9 mouse cellular contexts compared by ENCODE assay signal in the genomic region with DNA sequence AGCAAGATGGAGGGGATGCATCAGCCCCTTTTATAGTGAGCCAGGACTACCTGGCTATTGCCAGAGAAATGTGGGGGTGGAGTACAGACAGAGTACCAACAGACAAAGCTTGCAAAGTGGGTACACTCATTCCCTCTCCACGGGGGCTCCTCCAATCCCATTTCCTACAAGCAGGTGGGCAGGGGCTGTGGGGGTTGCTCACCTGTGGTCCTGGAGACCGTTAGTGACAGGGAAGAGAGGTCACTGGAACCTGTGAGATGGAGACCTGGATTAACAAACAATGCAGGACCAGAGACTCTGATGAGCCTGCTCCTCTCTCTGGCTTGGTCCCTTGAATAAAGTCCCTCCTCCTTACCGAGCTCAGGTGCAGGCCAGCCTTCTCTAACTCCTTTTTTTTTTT. TPM values are rescaled to one million over a fixed set of nuclear protein-coding genes. Genes with fewer than 3 reads are reported as not detected.
DNase-seq lines count a peak whose midpoint lies in the region; ATAC-seq and TF ChIP-seq lines count a peak whose summit lies in the region.
"Had no signal": no experiment of that assay in that cellular context is flagged by ENCODE, and none has a peak within 500 bp of the region (broad histone marks: within the 10 kb centered on the region; RNA-seq: fewer than 3 reads in every experiment).

No protein-coding gene starts in this region.

- no peak overlapping the region for H3K4me3 ChIP-seq in thymus, adult 2 months (ENCODE audit: control insufficient read depth, insufficient read depth, low read length)
- peak overlapping the region; percentile 75 for H3K4me3 ChIP-seq in limb, embryonic 14.5 days (replicated peaks; ENCODE audit: low read length)
- H3K4me3 ChIP-seq in stomach, postnatal 0 days (ENCODE audit: low read depth, low read length): peak overlapping the region; percentile 87

- no peaks in the 10 kb centered on the region for H3K9me3 ChIP-seq in limb, embryonic 14.5 days (ENCODE audit: control insufficient read depth, low read length)
- H3K9me3 ChIP-seq in stomach, postnatal 0 days (ENCODE audit: control insufficient read depth, low read length): no peaks in the 10 kb centered on the region

- WGBS in thymus, adult 2 months: 77% methylated on average over 3 of the region's 3 CpGs
- 71% methylated on average over 3 of the region's 3 CpGs for WGBS in limb, embryonic 14.5 days
- WGBS in stomach, postnatal 0 days: 43% methylated on average over 3 of the region's 3 CpGs

- no peak overlapping the region for H3K9ac ChIP-seq in limb, embryonic 14.5 days (ENCODE audit: low read depth, low read length, severe bottlenecking)
- no peak overlapping the region for H3K9ac ChIP-seq in stomach, postnatal 0 days (ENCODE audit: low read length)

- H3K27ac ChIP-seq in thymus, adult 2 months (ENCODE audit: control insufficient read depth, insufficient read depth, low read length): 0 out of 2 replicates have a peak overlapping the region, but pooled peaks have one; percentile 36
- no peak overlapping the region for H3K27ac ChIP-seq in limb, embryonic 14.5 days (replicated peaks; ENCODE audit: low read depth, low read length)
- peak overlapping the region; percentile 45 for H3K27ac ChIP-seq in stomach, postnatal 0 days (replicated peaks)

- H3K27me3 ChIP-seq in thymus, adult 2 months (ENCODE audit: control insufficient read depth, insufficient read depth, low read length): no peaks in the 10 kb centered on the region
- no peaks in the 10 kb centered on the region for H3K27me3 ChIP-seq in limb, embryonic 14.5 days (ENCODE audit: control insufficient read depth, insufficient read depth, low read length)
- no peaks in the 10 kb centered on the region for H3K27me3 ChIP-seq in stomach, postnatal 0 days (ENCODE audit: control insufficient read depth, insufficient read depth, low read length)

- no peak for TF ChIP-seq CTCF in thymus, adult 2 months (IDR thresholded peaks at IDR 0.05; ENCODE audit: borderline replicate concordance, control insufficient read depth, extremely low read depth, insufficient read depth, low read length, poor library complexity)
- no peak for TF ChIP-seq CTCF in stomach, postnatal 0 days (IDR thresholded peaks at IDR 0.05; ENCODE audit: low read depth)

- peak overlapping the region; percentile 93 for H3K4me2 ChIP-seq in limb, embryonic 14.5 days (replicated peaks; ENCODE audit: low read depth, low read length, severe bottlenecking)
- H3K4me2 ChIP-seq in stomach, postnatal 0 days (replicated peaks; ENCODE audit: low read depth): peak overlapping the region; percentile 98

- no peaks in the 10 kb centered on the region; the same call in 1 of the 2 replicates for H3K36me3 ChIP-seq in thymus, adult 2 months (ENCODE audit: control insufficient read depth, insufficient read depth, low read length)
- H3K36me3 ChIP-seq in limb, embryonic 14.5 days (ENCODE audit: control insufficient read depth, insufficient read depth, low read length): peaks cover 7% of the 10 kb centered on the region
- peaks cover under 1% of the 10 kb centered on the region; the same call in 1 of the 2 replicates for H3K36me3 ChIP-seq in stomach, postnatal 0 days (ENCODE audit: control insufficient read depth, insufficient read depth, low read length)

- ATAC-seq in limb, embryonic 14.5 days (ENCODE audit: low FRiP score, low read depth): no peak
- ATAC-seq in stomach, postnatal 0 days (ENCODE audit: low FRiP score, low TSS enrichment): no peak

- peak; percentile 51 for DNase-seq in cerebellum, adult 9-11 months
- DNase-seq in cerebellum, adult 8-10 months: no peak
- DNase-seq in thymus, adult 2 months: no peak
- DNase-seq in thymus, adult 18-20 months: no peak
- DNase-seq in limb, embryonic 14.5 days (ENCODE audit: low spot score): no peak
- no peak for DNase-seq in stomach, postnatal 0 days (ENCODE audit: low spot score)
- DNase-seq in frontal cortex, adult 2 months (ENCODE audit: extremely low spot score in 1 of 2, low spot score in 1 of 2): no peak
- no peak for DNase-seq in gastrocnemius, adult 18-20 months (ENCODE audit: low spot score)

- peaks cover 13% of the 10 kb centered on the region for H3K4me1 ChIP-seq in thymus, adult 2 months (replicated peaks; ENCODE audit: control insufficient read depth, insufficient read depth, low read length)
- no peaks in the 10 kb centered on the region for H3K4me1 ChIP-seq in limb, embryonic 14.5 days (ENCODE audit: control insufficient read depth, insufficient read depth, low read length)
- H3K4me1 ChIP-seq in stomach, postnatal 0 days (replicated peaks; ENCODE audit: control insufficient read depth, insufficient read depth): no peaks in the 10 kb centered on the region

- no peak for TF ChIP-seq EP300 in stomach, postnatal 0 days (optimal IDR thresholded peaks at IDR 0.05)

- TF ChIP-seq POLR2A in thymus, adult 2 months (IDR thresholded peaks at IDR 0.05; ENCODE audit: control insufficient read depth, extremely low read depth, insufficient read depth, low read length, poor library complexity): no peak
- no peak for TF ChIP-seq POLR2A in limb, embryonic 14.5 days (IDR thresholded peaks at IDR 0.05; ENCODE audit: borderline replicate concordance, extremely low read depth, insufficient read depth, insufficient read length)

RNA-seq across cellular contexts. Expression of a gene that starts 1.5 kb away (rescaled TPM):
- polyA plus RNA-seq in thymus, adult 2 months (2012; rRNA removed): 66.9 and 75.6 TPM in 2 replicates
- 13.4 and 15.7 TPM in 2 replicates for polyA plus RNA-seq in limb, embryonic 14.5 days (2012; rRNA removed)
- 9.8 and 10.5 TPM in 2 replicates for polyA plus RNA-seq in limb, embryonic 14.5 days (2014; fragmentation: Nextera tagmentation; extraction: Ambion mirVana)
- 7.3 and 8.7 TPM in 2 replicates for polyA plus RNA-seq in stomach, postnatal 0 days (2015; fragmentation: Nextera tagmentation; extraction: Ambion mirVana)
- 6.1 and 6.5 TPM in 2 replicates for polyA plus RNA-seq in frontal cortex, adult 2 months (2012; rRNA removed)
- total RNA-seq in gastrocnemius, adult 18-20 months (2021): 10 to 100 TPM in 1 of 2 experiments, 1 to 10 TPM in 1; 6.7 to 11.0 TPM

RNA-seq across cellular contexts. Expression of a gene that starts 23.4 kb away (rescaled TPM):
- polyA plus RNA-seq in thymus, adult 2 months (2012; rRNA removed): 240 and 315 TPM in 2 replicates
- 174 and 235 TPM in 2 replicates for polyA plus RNA-seq in limb, embryonic 14.5 days (2012; rRNA removed)
- 46.5 and 57.5 TPM in 2 replicates for polyA plus RNA-seq in limb, embryonic 14.5 days (2014; fragmentation: Nextera tagmentation; extraction: Ambion mirVana)
- polyA plus RNA-seq in stomach, postnatal 0 days (2015; fragmentation: Nextera tagmentation; extraction: Ambion mirVana): 19.0 and 21.5 TPM in 2 replicates
- polyA plus RNA-seq in frontal cortex, adult 2 months (2012; rRNA removed): 152 and 164 TPM in 2 replicates
- total RNA-seq in gastrocnemius, adult 18-20 months (2021): 10 to 100 TPM in 1 of 2 experiments, 1 to 10 TPM in 1; 8.7 to 10.4 TPM

RNA-seq across cellular contexts. Expression of a gene that starts 37.1 kb away (rescaled TPM):
- 136 and 142 TPM in 2 replicates for polyA plus RNA-seq in thymus, adult 2 months (2012; rRNA removed)
- polyA plus RNA-seq in limb, embryonic 14.5 days (2012; rRNA removed): 68.8 and 85.9 TPM in 2 replicates
- 90.2 and 95.4 TPM in 2 replicates for polyA plus RNA-seq in limb, embryonic 14.5 days (2014; fragmentation: Nextera tagmentation; extraction: Ambion mirVana)
- polyA plus RNA-seq in stomach, postnatal 0 days (2015; fragmentation: Nextera tagmentation; extraction: Ambion mirVana): 55.0 and 65.1 TPM in 2 replicates
- polyA plus RNA-seq in frontal cortex, adult 2 months (2012; rRNA removed): 125 and 128 TPM in 2 replicates
- 10 to 100 TPM; 46.8 to 47.3 TPM for total RNA-seq in gastrocnemius, adult 18-20 months (2021)

RNA-seq across cellular contexts. Expression of a gene that starts 50.0 kb away (rescaled TPM):
- 6.7 and 7.1 TPM in 2 replicates for polyA plus RNA-seq in thymus, adult 2 months (2012; rRNA removed)
- 1.2 and 1.4 TPM in 2 replicates for polyA plus RNA-seq in limb, embryonic 14.5 days (2012; rRNA removed)
- polyA plus RNA-seq in limb, embryonic 14.5 days (2014; fragmentation: Nextera tagmentation; extraction: Ambion mirVana): 1.5 TPM in 1 of 2 replicates, not detected in the other
- 8.7 and 10.7 TPM in 2 replicates for polyA plus RNA-seq in stomach, postnatal 0 days (2015; fragmentation: Nextera tagmentation; extraction: Ambion mirVana)
- 0.78 TPM in 1 of 2 replicates, not detected in the other for polyA plus RNA-seq in frontal cortex, adult 2 months (2012; rRNA removed)
- under 1 TPM in 1 of 2 experiments, not detected in 1; 0.74 TPM for total RNA-seq in gastrocnemius, adult 18-20 months (2021)
- total RNA-seq: common myeloid progenitor, adult 5-6 weeks had no signal

RNA-seq across cellular contexts. Expression of a gene that starts 50.3 kb away (rescaled TPM):
- 121 and 130 TPM in 2 replicates for polyA plus RNA-seq in thymus, adult 2 months (2012; rRNA removed)
- 70.6 and 75.8 TPM in 2 replicates for polyA plus RNA-seq in limb, embryonic 14.5 days (2012; rRNA removed)
- 171 TPM in 2 replicates for polyA plus RNA-seq in limb, embryonic 14.5 days (2014; fragmentation: Nextera tagmentation; extraction: Ambion mirVana)
- polyA plus RNA-seq in stomach, postnatal 0 days (2015; fragmentation: Nextera tagmentation; extraction: Ambion mirVana): 108 and 114 TPM in 2 replicates
- 47.9 and 49.9 TPM in 2 replicates for polyA plus RNA-seq in frontal cortex, adult 2 months (2012; rRNA removed)
- 10 to 100 TPM; 72.9 to 81.2 TPM for total RNA-seq in gastrocnemius, adult 18-20 months (2021)
